Mouse (Mus musculus) heart, adult 2 months (tissue): ENCODE measurements at regions not wholly inside any gene's neighbourhood (a gene's known extent, or its start where the extent isn't known, plus 50 kb on each side); places are given as distances from the start of the nearest gene placed in this dataset.

ENCODE experiments used
- DNase-seq, 2 experiments: peaks; one replicate each; pipeline ENCODE4 v3.0.0; 2021
- H3K27ac ChIP-seq: fragments of 200-600 bp; 2 replicates; pipeline ENCODE4 v1.8.1; 2022
- H3K27me3 ChIP-seq: fragments of 200-500 bp; 2 replicates; pipeline ENCODE4 v1.6.1; 2012; ENCODE audit warnings: mild to moderate bottlenecking, low read length, inconsistent platforms, mixed read lengths; ENCODE audit not compliant: control insufficient read depth, insufficient read depth
- H3K36me3 ChIP-seq: fragments of 200-500 bp; 2 replicates; pipeline ENCODE4 v1.6.1; 2012; ENCODE audit warnings: low read length, inconsistent platforms; ENCODE audit not compliant: control insufficient read depth, insufficient read depth
- H3K4me1 ChIP-seq: fragments of 200-500 bp; 2 replicates; pipeline ENCODE4 v1.6.1; 2011; ENCODE audit warnings: low read length; ENCODE audit not compliant: control insufficient read depth, insufficient read depth
- H3K4me3 ChIP-seq: fragments of 200-600 bp; 2 replicates; pipeline ENCODE4 v1.8.1; 2022
- H3K79me2 ChIP-seq: fragments of 200-500 bp; replicated peaks from 2 replicates; pipeline ENCODE4 v1.6.1; 2012; ENCODE audit warnings: mild to moderate bottlenecking, inconsistent platforms, low read length, moderate library complexity, mixed read lengths; ENCODE audit not compliant: control insufficient read depth, insufficient read depth
- H3K9ac ChIP-seq: fragments of 200-500 bp; 2 replicates; pipeline ENCODE4 v1.6.1; 2012; ENCODE audit warnings: low read depth, mild to moderate bottlenecking, control low read depth, inconsistent platforms, low read length, mixed read lengths
- CTCF ChIP-seq: fragments of 200-600 bp; IDR thresholded peaks from 2 replicates; pipeline ENCODE4 v1.8.1; 2022; ENCODE audit warnings: antibody characterized with exemption, mild to moderate bottlenecking, moderate library complexity
- EP300 ChIP-seq: fragments of 200-500 bp; IDR thresholded peaks from 2 replicates; pipeline ENCODE4 v1.6.1; 2011; ENCODE audit warnings: low read depth, low read length, control low read depth; ENCODE audit not compliant: insufficient read depth
- POLR2A ChIP-seq: fragments of 200-500 bp; IDR thresholded peaks from 2 replicates; pipeline ENCODE4 v1.6.1; 2011; ENCODE audit warnings: mild to moderate bottlenecking, low read depth, low read length, control low read depth; ENCODE audit not compliant: insufficient read depth
- WGBS: fragments of 180-500 bp; shearing (Covaris S2); methylation state at CpG from one replicate; pipeline ENCODE4 v1.1.7; 2018; 5-methylcytosine and 5-hydroxymethylcytosine counted together
- intact Hi-C: fragments of 180-260 bp; cut with DNase I; formaldehyde crosslinking; loops from one replicate; pipeline ENCODE4 v1.15.1; 2025

GRCm38 (mm10) chr13:4970081-4970892 lies 361.3 kb upstream of the Akr1e1 start:
- Histone ChIP-seq H3K36me3 (no peaks in the 10 kb centered on the region; the same call in 1 of the 2 replicates), H3K4me1 (no peaks in the 10 kb centered on the region), H3K27ac (no peak overlapping the region), H3K4me3 (no peak overlapping the region), H3K27me3 (no peaks in the 10 kb centered on the region), H3K79me2 (no peaks in the 10 kb centered on the region), H3K9ac (no peak overlapping the region)
- 27% methylated on average over 2 of the region's 2 CpGs for WGBS
- intact Hi-C loops: no loop called here
- no peak for DNase-seq
- TF ChIP-seq EP300 (no peak), POLR2A (no peak), CTCF (no peak)

GRCm38 (mm10) chr13:4971472-4972067 lies 362.6 kb upstream of the Akr1e1 start:
- 76% methylated on average over 4 of the region's 4 CpGs for WGBS
- DNase-seq: no peak
- no peaks in the 10 kb centered on the region for H3K79me2 ChIP-seq
- H3K4me3 ChIP-seq: no peak overlapping the region
- no peaks in the 10 kb centered on the region; the same call in 1 of the 2 replicates for H3K36me3 ChIP-seq
- intact Hi-C loops: no loop called here
- no peaks in the 10 kb centered on the region for H3K4me1 ChIP-seq
- no peak for TF ChIP-seq EP300
- TF ChIP-seq POLR2A: no peak
- no peak for TF ChIP-seq CTCF
- H3K9ac ChIP-seq: no peak overlapping the region
- H3K27ac ChIP-seq: no peak overlapping the region
- no peaks in the 10 kb centered on the region for H3K27me3 ChIP-seq

GRCm38 (mm10) chr13:4992876-4993275 lies 383.9 kb upstream of the Akr1e1 start:
- intact Hi-C loops: no loop called here
- Histone ChIP-seq H3K36me3 (no peaks in the 10 kb centered on the region), H3K9ac (no peak overlapping the region), H3K27ac (no peak overlapping the region), H3K4me3 (no peak overlapping the region), H3K79me2 (no peaks in the 10 kb centered on the region), H3K27me3 (no peaks in the 10 kb centered on the region), H3K4me1 (no peaks in the 10 kb centered on the region)
- 59% methylated on average over 1 of the region's 1 CpGs for WGBS
- TF ChIP-seq EP300 (no peak), POLR2A (no peak), CTCF (no peak)
- no peak for DNase-seq

GRCm38 (mm10) chr13:5008296-5008695 lies 399.3 kb upstream of the Akr1e1 start:
- intact Hi-C loops: no loop called here
- no peak for DNase-seq
- Histone ChIP-seq H3K4me1 (no peaks in the 10 kb centered on the region), H3K79me2 (no peaks in the 10 kb centered on the region), H3K9ac (no peak overlapping the region), H3K27ac (no peak overlapping the region), H3K36me3 (no peaks in the 10 kb centered on the region), H3K27me3 (no peaks in the 10 kb centered on the region), H3K4me3 (no peak overlapping the region)
- 89% methylated on average over 1 of the region's 1 CpGs for WGBS
- TF ChIP-seq POLR2A (no peak), CTCF (no peak), EP300 (no peak)

- TF ChIP-seq POLR2A (no peak), CTCF (no peak), EP300 (no peak)
- H3K4me3 ChIP-seq: no peak overlapping the region
- intact Hi-C loops: no loop called here
- H3K79me2 ChIP-seq: no peaks in the 10 kb centered on the region
- no peak overlapping the region for H3K9ac ChIP-seq
- 90% methylated on average over 7 of the region's 7 CpGs for WGBS
- H3K27me3 ChIP-seq: no peaks in the 10 kb centered on the region
- no peaks in the 10 kb centered on the region for H3K36me3 ChIP-seq
- DNase-seq: no peak
- no peak overlapping the region for H3K27ac ChIP-seq
- H3K4me1 ChIP-seq: no peaks in the 10 kb centered on the region
These were observed 413.5 kb upstream of the Akr1e1 start for GRCm38 (mm10) chr13:5022439-5022838.

GRCm38 (mm10) chr13:5059859-5060258 lies 450.9 kb upstream of the Akr1e1 start:
- intact Hi-C loops: no loop called here
- WGBS: 58% methylated on average over 2 of the region's 2 CpGs
- Histone ChIP-seq H3K36me3 (no peaks in the 10 kb centered on the region), H3K27me3 (no peaks in the 10 kb centered on the region), H3K27ac (no peak overlapping the region), H3K4me1 (no peaks in the 10 kb centered on the region), H3K4me3 (no peak overlapping the region), H3K9ac (no peak overlapping the region), H3K79me2 (no peaks in the 10 kb centered on the region)
- TF ChIP-seq CTCF (no peak), EP300 (no peak), POLR2A (no peak)
- DNase-seq: no peak
